Mouse (Mus musculus) olfactory bulb, adult 2 months (tissue): ENCODE data around the gene Mpst.

ENCODE experiments used
- CTCF ChIP-seq: fragments of 200-500 bp; IDR thresholded peaks from 2 replicates; pipeline ENCODE4 v1.5.1; 2012; ENCODE audit warnings: low read depth, mild to moderate bottlenecking, low read length, moderate library complexity; ENCODE audit not compliant: insufficient read depth
- POLR2A ChIP-seq: fragments of 200-500 bp; IDR thresholded peaks from 2 replicates; pipeline ENCODE4 v1.6.1; 2012; ENCODE audit warnings: mild to moderate bottlenecking, low read depth, low read length, moderate library complexity; ENCODE audit not compliant: insufficient read depth

- no peak for TF ChIP-seq POLR2A
- TF ChIP-seq CTCF, result no peak
Observed at GRCm38 (mm10) chr15:78405098-78405497, 1.1 kb upstream of the Mpst start.
